Mouse (Mus musculus) forebrain, embryonic 13.5 days (tissue): ENCODE measurements around the gene Angptl6. TPM values are rescaled to one million over a fixed set of nuclear protein-coding genes. Genes with fewer than 3 reads are reported as not detected.

Experiments used
- ATAC-seq: fragments of 200-750 bp; cut with Nextera tagmentation; 2 replicates; pipeline ENCODE4 v1.8.0; 2017
- H3K27ac ChIP-seq: fragments of 300-500 bp; sonication (generic); 2 replicates; pipeline ENCODE4 v1.5.1; 2015; ENCODE audit warnings: inconsistent platforms, mild to moderate bottlenecking, moderate library complexity
- H3K27me3 ChIP-seq: fragments of 300-500 bp; sonication (generic); 2 replicates; pipeline ENCODE4 v1.6.1; 2015; ENCODE audit warnings: mild to moderate bottlenecking, inconsistent platforms
- H3K36me3 ChIP-seq: fragments of 300-500 bp; sonication (generic); 2 replicates; pipeline ENCODE4 v1.6.1; 2015; ENCODE audit warnings: mild to moderate bottlenecking, inconsistent platforms; ENCODE audit not compliant: poor library complexity, severe bottlenecking
- H3K4me1 ChIP-seq: fragments of 300-500 bp; sonication (generic); 2 replicates; pipeline ENCODE4 v1.6.1; 2015; ENCODE audit warnings: inconsistent platforms
- H3K4me2 ChIP-seq: fragments of 300-500 bp; sonication (generic); 2 replicates; pipeline ENCODE4 v1.6.1; 2015; ENCODE audit warnings: inconsistent platforms, mild to moderate bottlenecking, moderate library complexity
- H3K4me3 ChIP-seq: fragments of 300-500 bp; sonication (generic); 2 replicates; pipeline ENCODE4 v1.5.1; 2015; ENCODE audit warnings: mild to moderate bottlenecking, inconsistent platforms
- H3K9ac ChIP-seq: fragments of 300-500 bp; sonication (generic); 2 replicates; pipeline ENCODE4 v1.6.1; 2015; ENCODE audit warnings: mild to moderate bottlenecking, inconsistent platforms
- H3K9me3 ChIP-seq: fragments of 300-500 bp; sonication (generic); replicated peaks from 2 replicates; pipeline ENCODE4 v1.6.1; 2016; ENCODE audit warnings: inconsistent platforms
- WGBS: fragments of 180-500 bp; shearing (Covaris S2); methylation state at CpG from one replicate; pipeline ENCODE4 v1.1.7; 2015; 5-methylcytosine and 5-hydroxymethylcytosine counted together
- microRNA-seq: library from miRNA; unstranded; fragments of <30 nt; microRNA quantifications from one replicate; pipeline ENCODE4, GENCODE M21; 2016
- polyA plus RNA-seq: library from polyadenylated mRNA; unstranded; fragments of >200 nt; fragmentation: Nextera tagmentation; extraction: Ambion mirVana; gene quantifications from 2 replicates; pipeline ENCODE4 v1.2.1, GENCODE M21; 2015

Gene Angptl6
- polyA plus RNA-seq, 1 experiment from 2014 or later = 8.5 TPM

GRCm38 (mm10) chr9:20825781-20826180 lies 53.7 kb downstream of the Angptl6 start:
- no peak for ATAC-seq
- Histone ChIP-seq H3K9me3 (no peaks in the 10 kb centered on the region; the same call in 1 of the 2 replicates), H3K4me2 (no peak overlapping the region), H3K27ac (no peak overlapping the region), H3K9ac (no peak overlapping the region), H3K36me3 (no peaks in the 10 kb centered on the region), H3K4me3 (no peak overlapping the region), H3K4me1 (peaks cover 4% of the 10 kb centered on the region), H3K27me3 (no peaks in the 10 kb centered on the region; the same call in 1 of the 2 replicates)
- 82% methylated on average over 5 of the region's 5 CpGs for WGBS

Small RNA genes within 50 kb of the gene (microRNA-seq; reads per million reads assigned to microRNA genes)
- not detected for gene Mir7081

Other genes with a start within 250 kb of the Angptl6 start
- 533 and 604 TPM in 2 replicates for gene Ubl5, start 236.8 kb downstream of the Angptl6 start, polyA plus RNA-seq
- 15.0 and 15.4 TPM in 2 replicates for gene Fbxl12, start 235.0 kb downstream of the Angptl6 start, polyA plus RNA-seq
- gene Pin1, start 227.6 kb downstream of the Angptl6 start, polyA plus RNA-seq = 64.8 and 68.3 TPM in 2 replicates
- 52.6 and 68.1 TPM in 2 replicates for gene Olfm2, start 133.4 kb downstream of the Angptl6 start, polyA plus RNA-seq
- gene Col5a3, start 64.7 kb downstream of the Angptl6 start, polyA plus RNA-seq = 0.11 and 0.15 TPM in 2 replicates
- not detected in 2 replicates for gene Rdh8, start 61.2 kb downstream of the Angptl6 start, polyA plus RNA-seq
- 1.1 and 1.2 TPM in 2 replicates for gene A230050P20Rik, start 11.1 kb downstream of the Angptl6 start, polyA plus RNA-seq
- gene Ppan, start 8.4 kb upstream of the Angptl6 start, polyA plus RNA-seq = 57.7 and 65.2 TPM in 2 replicates
- gene Eif3g, start 18.9 kb upstream of the Angptl6 start, polyA plus RNA-seq = 327 and 332 TPM in 2 replicates
- gene Dnmt1, start 80.2 kb upstream of the Angptl6 start, polyA plus RNA-seq = 92.4 and 103 TPM in 2 replicates
- gene S1pr2, start 97.1 kb upstream of the Angptl6 start, polyA plus RNA-seq = 6.8 and 10.3 TPM in 2 replicates
- gene Mrpl4, start 123.0 kb upstream of the Angptl6 start, polyA plus RNA-seq = 115 and 124 TPM in 2 replicates
- gene Icam1, start 136.3 kb upstream of the Angptl6 start, polyA plus RNA-seq = 2.4 and 2.8 TPM in 2 replicates
- 0.17 and 0.37 TPM in 2 replicates for gene Icam4, start 149.6 kb upstream of the Angptl6 start, polyA plus RNA-seq
- gene Icam5, start 152.3 kb upstream of the Angptl6 start, polyA plus RNA-seq = 0.19 and 0.45 TPM in 2 replicates
- gene Zglp1, start 187.4 kb upstream of the Angptl6 start, polyA plus RNA-seq = 0.81 and 2.2 TPM in 2 replicates
- 0.78 and 1.2 TPM in 2 replicates for gene Gm49373, start 193.4 kb upstream of the Angptl6 start, polyA plus RNA-seq
- gene Fdx1l, start 193.9 kb upstream of the Angptl6 start, polyA plus RNA-seq = 46.0 and 51.9 TPM in 2 replicates
- 1.5 and 2.1 TPM in 2 replicates for gene Gm38431, start 212.3 kb upstream of the Angptl6 start, polyA plus RNA-seq
- 41.0 and 47.5 TPM in 2 replicates for gene Raver1, start 212.3 kb upstream of the Angptl6 start, polyA plus RNA-seq